Mouse (Mus musculus): Measurements from ENCODE around the gene Psma6. TPM values are rescaled to one million over a fixed set of nuclear protein-coding genes. Genes with fewer than 3 reads are reported as not detected.
"Not testable (repeated sequence)": the region's sequence is repeated elsewhere in the genome, so short reads cannot be mapped to it uniquely, and the experiment has no call there.

Psma6 gene
- 100 to 1,000 TPM; 240 to 247 TPM for total RNA-seq (2021)
- long read RNA-seq, experiment 1, transcript Psma6-201 (7 exons, 1,042 nt) = major isoform, 194 of 206 reads
- long read RNA-seq, experiment 1, partial matches to known transcripts = 6 of 206 reads
- long read RNA-seq, experiment 1, other reads (novel, unspliced or antisense) = 3 of 206 reads
- long read RNA-seq, experiment 2, transcript Psma6-201 (7 exons, 1,042 nt) = major isoform, 142 of 153 reads
- long read RNA-seq, experiment 2, partial matches to known transcripts = 7 of 153 reads
- long read RNA-seq, experiment 2, other reads (novel, unspliced or antisense) = 2 of 153 reads

DNA sequence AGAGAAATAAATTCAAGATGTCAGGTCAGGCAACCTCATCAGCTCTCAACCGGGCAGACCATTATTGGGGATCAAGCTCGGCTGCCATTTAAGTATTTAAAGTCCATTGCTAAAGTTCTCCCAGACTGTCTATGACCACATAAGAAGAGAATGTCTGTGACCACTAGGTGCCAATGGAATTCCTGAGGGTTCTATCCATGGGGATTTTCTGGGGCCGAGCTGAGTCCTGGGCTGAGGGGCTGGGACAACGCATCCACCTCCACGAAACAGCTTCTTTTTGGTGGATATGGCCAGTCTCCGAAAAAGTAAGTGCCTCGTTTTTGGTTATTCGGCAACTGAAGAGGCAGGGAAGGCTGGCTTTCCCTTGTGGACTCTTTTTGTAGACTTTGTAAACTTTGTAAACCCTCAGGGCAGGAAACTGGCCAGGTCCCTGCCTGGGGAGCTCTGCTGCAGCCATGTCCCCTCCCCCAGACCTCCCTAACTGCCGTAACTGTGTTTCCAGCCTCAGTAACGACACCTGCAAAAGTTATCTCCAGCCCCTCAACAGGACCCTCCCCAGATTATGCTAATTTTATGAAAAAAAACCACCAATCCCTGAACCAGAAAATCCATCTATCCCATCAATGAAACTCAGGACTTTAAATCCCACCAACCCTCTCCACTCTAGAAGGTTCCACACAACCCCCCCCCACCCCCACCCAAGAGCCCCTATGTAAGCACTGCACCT is at the start of gene Psma6:
Psma6 (plus strand) TSS at position 200 of the 727 bp plus-strand sequence.
- DNase-seq (ENCODE audit: low spot score in 2 of 2) = no peak

DNA sequence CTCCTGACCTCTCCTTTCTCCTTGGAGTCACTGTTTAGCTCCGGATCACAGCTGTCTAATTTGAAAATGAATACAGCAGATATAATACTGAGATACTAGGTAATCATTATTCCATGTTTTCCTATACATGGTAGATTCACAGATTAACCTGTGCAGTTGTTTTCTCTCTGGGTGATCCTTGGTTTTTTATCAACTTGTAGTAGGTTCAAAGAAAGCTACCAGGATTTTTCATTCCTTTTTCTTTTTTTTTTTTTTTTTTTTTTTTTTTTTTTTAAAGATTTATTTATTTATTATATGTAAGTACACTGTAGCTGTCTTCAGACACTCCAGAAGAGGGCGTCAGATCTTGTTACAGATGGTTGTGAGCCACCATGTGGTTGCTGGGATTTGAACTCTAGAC is 45.5 kb upstream of the Psma6 start:
- DNase-seq (ENCODE audit: low spot score in 2 of 2) = not testable (repeated sequence)

GRCm38 (mm10) chr12:55343045-55343444 is 41.0 kb upstream of the Psma6 start:
- DNase-seq (ENCODE audit: low spot score in 2 of 2) = not testable (repeated sequence)

DNA sequence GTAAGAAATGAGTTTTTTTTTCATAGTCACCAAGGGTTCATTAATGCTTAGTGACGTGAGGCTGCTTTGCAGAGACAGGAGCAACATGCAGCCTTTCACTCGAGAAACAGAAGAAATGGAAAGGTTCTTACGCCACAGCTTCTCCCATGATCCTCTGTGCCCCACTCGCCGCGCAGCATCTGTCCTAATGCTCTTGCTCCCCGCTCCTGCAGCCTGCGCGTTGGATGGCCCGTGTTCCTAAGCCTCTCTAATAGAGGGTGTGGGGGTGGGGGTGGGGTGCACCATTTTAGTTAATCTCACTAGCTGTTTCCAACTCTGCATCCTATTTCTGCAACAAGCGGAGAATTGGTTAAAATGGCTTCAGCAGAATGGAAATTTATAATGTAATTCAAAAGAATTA is 40.0 kb upstream of the Psma6 start:
- DNase-seq (ENCODE audit: low spot score in 2 of 2) = no peak

DNA sequence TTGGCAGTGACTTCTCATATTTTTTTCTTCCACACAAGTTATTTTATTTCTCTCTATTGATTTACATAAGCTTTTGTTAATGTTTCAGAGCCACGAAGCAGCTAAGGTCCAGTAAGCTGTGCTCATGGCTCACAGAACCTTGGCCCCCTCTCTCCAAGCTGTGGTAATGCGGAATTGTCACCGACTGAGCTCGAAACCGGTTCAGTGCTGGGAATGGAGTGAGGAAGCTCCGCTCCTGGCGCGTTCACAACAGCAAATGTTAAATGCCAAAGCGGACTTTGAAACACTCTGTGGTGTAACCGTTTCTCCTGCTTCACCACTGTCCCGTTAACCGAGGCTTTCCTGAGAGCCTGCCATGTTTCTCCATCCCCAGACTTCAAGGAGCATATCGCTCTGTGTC is 39.4 kb upstream of the Psma6 start:
- peak in 1 of 2 experiments; percentile 31 for DNase-seq (ENCODE audit: low spot score in 2 of 2)

- no peak for DNase-seq (ENCODE audit: low spot score in 2 of 2)
Observed at GRCm38 (mm10) chr12:55353423-55353822, 30.6 kb upstream of the Psma6 start.

DNA sequence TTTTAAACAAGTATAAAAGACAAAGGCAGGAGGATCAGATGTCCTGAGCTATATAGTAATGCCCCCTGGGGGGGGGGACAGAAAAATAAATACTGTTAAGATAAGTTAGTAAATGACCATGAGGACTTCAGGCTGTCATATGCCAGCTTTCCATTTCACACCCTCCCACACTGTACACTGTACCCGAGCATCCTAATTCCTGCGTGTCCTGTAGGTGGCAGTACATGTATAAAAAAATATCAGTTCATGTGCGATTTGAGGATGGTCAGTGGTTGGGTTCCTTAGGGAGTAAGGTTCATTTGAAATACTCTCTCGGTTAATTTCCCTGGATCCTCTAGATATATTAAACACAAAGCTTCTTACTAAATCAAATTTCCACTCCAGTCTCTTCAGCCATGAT is 29.1 kb upstream of the Psma6 start:
- no peak for DNase-seq (ENCODE audit: low spot score in 2 of 2)

- no peak for DNase-seq (ENCODE audit: low spot score in 2 of 2)
Observed at GRCm38 (mm10) chr12:55357303-55357702, 26.7 kb upstream of the Psma6 start.

DNA sequence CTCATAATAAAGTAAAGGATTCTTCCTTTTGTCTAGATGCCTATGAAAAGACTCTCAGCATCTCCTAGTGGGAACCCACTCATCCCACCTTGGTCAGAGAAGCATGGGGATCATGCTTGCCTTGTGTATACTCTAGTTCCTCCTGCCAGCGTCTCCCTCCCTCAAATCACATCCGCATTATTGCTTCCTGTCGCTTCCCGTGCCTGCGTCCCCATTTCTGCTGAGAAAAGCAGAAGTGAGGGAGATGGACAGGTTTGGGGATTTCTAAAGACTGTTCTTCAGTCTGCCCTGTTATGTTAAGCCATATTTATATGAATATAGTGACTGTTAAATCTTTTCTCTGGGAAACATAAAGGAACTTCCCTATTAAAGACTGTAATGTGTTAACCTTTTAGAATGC is 23.1 kb upstream of the Psma6 start:
- DNase-seq (ENCODE audit: low spot score in 2 of 2) = no peak

DNA sequence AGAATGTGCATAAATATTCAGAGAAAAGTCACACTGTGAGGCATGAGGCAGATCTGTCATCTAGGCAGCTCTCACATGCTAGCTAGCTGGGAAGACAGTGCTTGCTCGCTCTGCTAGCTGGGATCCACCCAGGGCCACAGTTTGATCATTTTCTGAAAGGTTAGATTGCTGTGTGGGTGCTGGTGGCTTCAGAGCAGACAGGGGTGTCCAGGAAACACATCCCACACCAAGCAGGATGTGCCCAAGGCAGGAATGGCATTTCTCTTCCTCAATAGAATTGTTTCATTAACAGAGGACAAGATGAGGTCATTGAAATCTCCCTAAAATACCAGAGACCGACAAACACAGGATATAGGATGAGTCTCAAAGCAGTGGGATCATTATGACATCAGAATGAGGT is 18.9 kb upstream of the Psma6 start:
- DNase-seq (ENCODE audit: low spot score in 2 of 2) = no peak

GRCm38 (mm10) chr12:55372424-55373055 is 11.5 kb upstream of the Psma6 start:
- no peak for DNase-seq (ENCODE audit: low spot score in 2 of 2)

DNA sequence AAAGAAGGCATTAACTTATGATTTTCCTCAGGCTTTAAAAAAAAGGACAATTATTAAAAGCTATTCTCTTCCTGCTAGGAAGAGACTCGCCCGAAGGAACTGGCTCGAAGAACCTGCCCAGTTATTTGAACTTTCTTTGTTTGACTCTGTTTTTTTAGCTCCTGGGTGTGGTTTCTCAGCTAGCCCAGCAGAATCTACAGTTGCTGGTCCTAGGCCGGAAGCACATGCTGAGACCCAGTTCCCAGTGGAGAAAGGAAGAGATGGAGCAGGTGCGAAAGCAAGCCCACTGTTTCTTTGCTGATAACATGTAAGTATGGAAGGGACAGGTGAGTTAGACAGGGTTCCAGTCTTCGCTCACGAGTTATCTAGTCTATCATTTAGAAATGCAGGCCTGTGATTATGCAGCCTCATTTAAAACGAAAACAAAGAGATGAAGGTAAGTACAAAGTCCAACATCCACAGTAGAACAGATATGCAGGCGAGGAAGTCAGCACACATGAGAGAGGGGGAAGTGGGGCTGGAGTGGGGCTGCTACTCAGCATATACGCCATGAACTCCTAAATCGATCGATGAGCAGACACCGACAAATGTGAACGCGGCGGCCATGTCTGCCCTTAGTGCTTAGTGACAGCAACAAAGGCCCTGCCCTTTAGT is 6.9 kb upstream of the Psma6 start:
- DNase-seq (ENCODE audit: low spot score in 2 of 2) = no peak

GRCm38 (mm10) chr12:55377610-55377980 is 6.4 kb upstream of the Psma6 start:
- no peak for DNase-seq (ENCODE audit: low spot score in 2 of 2)

DNA sequence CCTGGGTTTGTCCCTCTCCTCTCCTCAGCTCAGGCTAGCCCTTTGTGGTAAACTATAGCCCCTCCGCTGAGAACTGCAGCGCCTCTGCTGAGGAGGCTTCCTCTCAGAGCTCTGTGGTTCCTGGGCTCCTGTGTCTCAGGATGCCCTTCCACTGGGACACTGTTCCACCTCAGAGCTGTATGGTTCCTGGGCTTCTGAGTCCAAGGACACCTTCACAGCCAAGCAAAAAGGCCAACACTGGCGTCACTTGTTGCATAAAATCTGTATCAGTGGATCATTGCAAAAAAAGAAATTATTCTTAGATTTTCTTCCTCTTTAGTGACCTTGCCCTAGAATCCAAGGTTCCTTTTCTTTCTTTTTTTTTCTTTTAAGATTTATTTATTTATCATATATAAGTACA is 804 bp downstream of the Psma6 start:
- DNase-seq (ENCODE audit: low spot score in 2 of 2) = no peak

GRCm38 (mm10) chr12:55385931-55386330 is 1.9 kb downstream of the Psma6 start:
- DNase-seq (ENCODE audit: low spot score in 2 of 2) = no peak

GRCm38 (mm10) chr12:55386456-55386855 is 2.4 kb downstream of the Psma6 start:
- DNase-seq (ENCODE audit: low spot score in 2 of 2) = no peak

DNA sequence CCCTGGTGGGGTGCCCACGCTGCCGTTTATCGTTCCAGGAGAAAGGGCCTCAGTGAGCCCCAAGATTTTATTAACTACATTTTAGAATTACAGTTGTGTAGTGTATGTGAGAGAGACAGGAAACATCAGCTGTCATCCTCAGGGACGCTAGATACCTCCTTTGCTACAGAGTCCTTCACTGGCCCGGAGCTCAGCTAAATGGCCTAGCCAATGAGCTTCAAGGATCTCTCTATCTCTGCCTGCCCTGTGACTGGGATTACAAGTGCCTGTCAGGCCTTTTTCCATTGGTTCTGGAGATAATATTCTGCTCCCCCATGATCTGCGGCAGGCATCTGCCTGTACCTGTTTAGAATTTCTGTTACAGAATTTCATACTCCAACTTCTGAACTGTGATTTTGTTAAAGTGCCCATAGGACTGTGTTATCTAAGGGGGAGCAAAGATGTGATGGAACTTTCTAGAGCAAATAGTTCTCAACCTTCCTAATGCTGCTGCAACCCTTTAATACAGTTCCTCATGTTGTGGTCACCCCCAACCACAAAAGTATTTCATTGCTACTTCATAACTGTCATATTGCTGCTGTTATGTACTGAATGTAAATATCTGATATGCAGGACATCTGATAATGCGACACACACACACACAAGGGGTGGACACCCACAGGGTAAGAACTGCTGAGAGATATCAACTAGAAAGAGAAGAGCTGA is 3.2 kb downstream of the Psma6 start:
- no peak for DNase-seq (ENCODE audit: low spot score in 2 of 2)

GRCm38 (mm10) chr12:55387788-55388465 is 3.9 kb downstream of the Psma6 start:
- no peak for DNase-seq (ENCODE audit: low spot score in 2 of 2)

- peak in 1 of 2 experiments; percentile 66 for DNase-seq (ENCODE audit: low spot score in 2 of 2)
Observed at GRCm38 (mm10) chr12:55388478-55388877, 4.5 kb downstream of the Psma6 start.
